Mouse (Mus musculus) midbrain, embryonic 12.5 days (tissue): ENCODE measurements around the gene Ccl8. TPM values are rescaled to one million over a fixed set of nuclear protein-coding genes. Genes with fewer than 3 reads are reported as not detected.

Source experiments
- ATAC-seq: fragments of 200-750 bp; cut with Nextera tagmentation; 2 replicates; pipeline ENCODE4 v1.8.0; 2017; ENCODE audit warnings: low read depth, moderate TSS enrichment, moderate library complexity; ENCODE audit not compliant: low FRiP score
- H3K27ac ChIP-seq: fragments of 300-500 bp; sonication (generic); replicated peaks from 2 replicates; pipeline ENCODE4 v1.5.1; 2016; ENCODE audit warnings: mild to moderate bottlenecking
- H3K27me3 ChIP-seq: fragments of 300-500 bp; sonication (generic); 2 replicates; pipeline ENCODE4 v1.6.1; 2016; ENCODE audit warnings: mild to moderate bottlenecking
- H3K36me3 ChIP-seq: fragments of 300-500 bp; sonication (generic); 2 replicates; pipeline ENCODE4 v1.6.1; 2016
- H3K4me1 ChIP-seq: fragments of 300-500 bp; sonication (generic); 2 replicates; pipeline ENCODE4 v1.6.1; 2016
- H3K4me2 ChIP-seq: fragments of 300-500 bp; sonication (generic); replicated peaks from 2 replicates; pipeline ENCODE4 v1.6.1; 2016; ENCODE audit warnings: mild to moderate bottlenecking, moderate library complexity
- H3K4me3 ChIP-seq: fragments of 300-500 bp; sonication (generic); 2 replicates; pipeline ENCODE4 v1.5.1; 2016; ENCODE audit warnings: mild to moderate bottlenecking
- H3K9ac ChIP-seq: fragments of 300-500 bp; sonication (generic); replicated peaks from 2 replicates; pipeline ENCODE4 v1.6.1; 2016; ENCODE audit warnings: mild to moderate bottlenecking, moderate library complexity
- H3K9me3 ChIP-seq: fragments of 300-500 bp; sonication (generic); 2 replicates; pipeline ENCODE4 v1.6.1; 2016; ENCODE audit warnings: mild to moderate bottlenecking
- WGBS: fragments of 180-500 bp; shearing (Covaris S2); methylation state at CpG from one replicate; pipeline ENCODE4 v1.1.7; 2016; 5-methylcytosine and 5-hydroxymethylcytosine counted together
- polyA plus RNA-seq: library from polyadenylated mRNA; unstranded; fragments of >200 nt; fragmentation: Nextera tagmentation; extraction: Ambion mirVana; gene quantifications from 2 replicates; pipeline ENCODE4 v1.2.1, GENCODE M21; 2016

The Ccl8 gene
- polyA plus RNA-seq, result not detected in 2 replicates

- Histone ChIP-seq H3K36me3 (no peaks in the 10 kb centered on the region), H3K27ac (no peak within 1 kb of the TSS), H3K9me3 (no peaks in the 10 kb centered on the region), H3K4me1 (no peaks in the 10 kb centered on the region), H3K27me3 (no peaks in the 10 kb centered on the region), H3K9ac (no peak within 1 kb of the TSS), H3K4me2 (no peak within 1 kb of the TSS), H3K4me3 (no peak within 1 kb of the TSS)
- 78% methylated on average over 3 of the region's 3 CpGs for WGBS
- no peak for ATAC-seq
These were observed at the start of gene Ccl8 for GRCm38 (mm10) chr11:82114885-82115284. TSS of gene Ccl8 (plus strand) at chr11:82115185.

GRCm38 (mm10) chr11:82066953-82067571, 47.9 kb upstream of the Ccl8 start:
- Histone ChIP-seq H3K36me3 (no peaks in the 10 kb centered on the region), H3K4me1 (no peaks in the 10 kb centered on the region), H3K4me3 (no peak overlapping the region), H3K9me3 (no peaks in the 10 kb centered on the region), H3K27me3 (no peaks in the 10 kb centered on the region), H3K9ac (no peak overlapping the region), H3K4me2 (no peak overlapping the region), H3K27ac (no peak overlapping the region)
- no peak for ATAC-seq
- 86% methylated on average over 7 of the region's 7 CpGs for WGBS

GRCm38 (mm10) chr11:82071076-82071475, 43.9 kb upstream of the Ccl8 start:
- Histone ChIP-seq H3K9me3 (no peaks in the 10 kb centered on the region), H3K27ac (no peak overlapping the region), H3K36me3 (no peaks in the 10 kb centered on the region), H3K4me3 (no peak overlapping the region), H3K27me3 (no peaks in the 10 kb centered on the region), H3K4me1 (no peaks in the 10 kb centered on the region), H3K4me2 (no peak overlapping the region), H3K9ac (no peak overlapping the region)
- WGBS, result 66% methylated on average over 3 of the region's 3 CpGs
- no peak for ATAC-seq

- no peaks in the 10 kb centered on the region for H3K36me3 ChIP-seq
- no peak overlapping the region for H3K4me3 ChIP-seq
- no peaks in the 10 kb centered on the region for H3K9me3 ChIP-seq
- no peak for ATAC-seq
- no peak overlapping the region for H3K27ac ChIP-seq
- no peaks in the 10 kb centered on the region for H3K27me3 ChIP-seq
- H3K4me2 ChIP-seq, result no peak overlapping the region
- WGBS, result 93% methylated on average over 1 of the region's 1 CpGs
- no peaks in the 10 kb centered on the region for H3K4me1 ChIP-seq
- no peak overlapping the region for H3K9ac ChIP-seq
These were observed 42.6 kb upstream of the Ccl8 start for GRCm38 (mm10) chr11:82072374-82072773.

- WGBS, result 80% methylated on average over 3 of the region's 3 CpGs
- Histone ChIP-seq H3K9ac (no peak overlapping the region), H3K4me3 (no peak overlapping the region), H3K36me3 (no peaks in the 10 kb centered on the region), H3K27ac (no peak overlapping the region), H3K4me1 (no peaks in the 10 kb centered on the region), H3K9me3 (no peaks in the 10 kb centered on the region), H3K4me2 (no peak overlapping the region), H3K27me3 (no peaks in the 10 kb centered on the region)
- ATAC-seq, result no peak
These were observed 42.0 kb upstream of the Ccl8 start for GRCm38 (mm10) chr11:82072984-82073383.

GRCm38 (mm10) chr11:82073686-82074085, 41.3 kb upstream of the Ccl8 start:
- Histone ChIP-seq H3K9ac (no peak overlapping the region), H3K27ac (no peak overlapping the region), H3K9me3 (no peaks in the 10 kb centered on the region), H3K27me3 (no peaks in the 10 kb centered on the region), H3K36me3 (no peaks in the 10 kb centered on the region), H3K4me1 (no peaks in the 10 kb centered on the region), H3K4me3 (no peak overlapping the region), H3K4me2 (no peak overlapping the region)
- ATAC-seq, result no peak
- 91% methylated on average over 3 of the region's 3 CpGs for WGBS

GRCm38 (mm10) chr11:82077031-82077430, 38.0 kb upstream of the Ccl8 start:
- H3K4me2 ChIP-seq, result no peak overlapping the region
- ATAC-seq, result no peak
- H3K27me3 ChIP-seq, result no peaks in the 10 kb centered on the region
- no peaks in the 10 kb centered on the region for H3K36me3 ChIP-seq
- no peaks in the 10 kb centered on the region for H3K4me1 ChIP-seq
- H3K27ac ChIP-seq, result no peak overlapping the region
- H3K9me3 ChIP-seq, result no peaks in the 10 kb centered on the region
- no peak overlapping the region for H3K9ac ChIP-seq
- WGBS, result 73% methylated on average over 3 of the region's 3 CpGs
- H3K4me3 ChIP-seq, result no peak overlapping the region

- no peak overlapping the region for H3K27ac ChIP-seq
- no peaks in the 10 kb centered on the region for H3K4me1 ChIP-seq
- H3K27me3 ChIP-seq, result no peaks in the 10 kb centered on the region
- no peak overlapping the region for H3K9ac ChIP-seq
- no peak overlapping the region for H3K4me2 ChIP-seq
- ATAC-seq, result no peak
- H3K36me3 ChIP-seq, result no peaks in the 10 kb centered on the region
- no peaks in the 10 kb centered on the region for H3K9me3 ChIP-seq
- no peak overlapping the region for H3K4me3 ChIP-seq
These were observed 36.8 kb upstream of the Ccl8 start for GRCm38 (mm10) chr11:82078136-82078730.

GRCm38 (mm10) chr11:82080865-82081264, 34.1 kb upstream of the Ccl8 start:
- no peak overlapping the region for H3K4me3 ChIP-seq
- H3K4me1 ChIP-seq, result no peaks in the 10 kb centered on the region
- H3K9ac ChIP-seq, result no peak overlapping the region
- H3K36me3 ChIP-seq, result no peaks in the 10 kb centered on the region
- 81% methylated on average over 3 of the region's 3 CpGs for WGBS
- no peak for ATAC-seq
- no peaks in the 10 kb centered on the region for H3K27me3 ChIP-seq
- no peak overlapping the region for H3K4me2 ChIP-seq
- no peak overlapping the region for H3K27ac ChIP-seq
- H3K9me3 ChIP-seq, result no peaks in the 10 kb centered on the region

GRCm38 (mm10) chr11:82084360-82084759, 30.6 kb upstream of the Ccl8 start:
- Histone ChIP-seq H3K27me3 (no peaks in the 10 kb centered on the region), H3K4me2 (no peak overlapping the region), H3K36me3 (no peaks in the 10 kb centered on the region), H3K27ac (no peak overlapping the region), H3K4me1 (no peaks in the 10 kb centered on the region), H3K9me3 (no peaks in the 10 kb centered on the region), H3K4me3 (no peak overlapping the region), H3K9ac (no peak overlapping the region)
- no peak for ATAC-seq
- WGBS, result 95% methylated on average over 3 of the region's 3 CpGs

- no peak for ATAC-seq
- H3K9ac ChIP-seq, result no peak overlapping the region
- H3K27me3 ChIP-seq, result no peaks in the 10 kb centered on the region
- H3K4me2 ChIP-seq, result no peak overlapping the region
- no peaks in the 10 kb centered on the region for H3K36me3 ChIP-seq
- no peaks in the 10 kb centered on the region for H3K9me3 ChIP-seq
- H3K27ac ChIP-seq, result no peak overlapping the region
- H3K4me1 ChIP-seq, result no peaks in the 10 kb centered on the region
- WGBS, result 89% methylated on average over 10 of the region's 10 CpGs
- no peak overlapping the region for H3K4me3 ChIP-seq
These were observed 15.3 kb upstream of the Ccl8 start for GRCm38 (mm10) chr11:82099511-82100323.

- no peak for ATAC-seq
- Histone ChIP-seq H3K27me3 (no peaks in the 10 kb centered on the region), H3K36me3 (no peaks in the 10 kb centered on the region), H3K4me2 (no peak overlapping the region), H3K9me3 (no peaks in the 10 kb centered on the region), H3K4me3 (no peak overlapping the region), H3K9ac (no peak overlapping the region), H3K4me1 (no peaks in the 10 kb centered on the region), H3K27ac (no peak overlapping the region)
- WGBS, result 86% methylated on average over 4 of the region's 4 CpGs
These were observed 13.9 kb upstream of the Ccl8 start for GRCm38 (mm10) chr11:82101087-82101486.
